Mouse (Mus musculus) cerebellum, adult 9-11 months (tissue): Measurements from ENCODE around the gene Elovl6.

ENCODE experiments used
- DNase-seq: peaks from one replicate; pipeline ENCODE4 v3.0.0; 2022

Elovl6 gene

GRCm38 (mm10) chr3:129532180-129532864, at the start of gene Elovl6:
Gene Elovl6 (plus strand): TSS chr3:129532355.
- DNase-seq = peak; percentile 90

- no peak for DNase-seq
Measured at GRCm38 (mm10) chr3:129488774-129489173, 43.4 kb upstream of the Elovl6 start.

GRCm38 (mm10) chr3:129494123-129494522, 38.0 kb upstream of the Elovl6 start:
- no peak for DNase-seq

- DNase-seq = no peak
Measured at GRCm38 (mm10) chr3:129494731-129495130, 37.4 kb upstream of the Elovl6 start.

- no peak for DNase-seq
Measured at GRCm38 (mm10) chr3:129503781-129504180, 28.4 kb upstream of the Elovl6 start.

- no peak for DNase-seq
Measured at GRCm38 (mm10) chr3:129504928-129505327, 27.2 kb upstream of the Elovl6 start.

GRCm38 (mm10) chr3:129507736-129508135, 24.4 kb upstream of the Elovl6 start:
- DNase-seq = no peak

GRCm38 (mm10) chr3:129508571-129508970, 23.6 kb upstream of the Elovl6 start:
- DNase-seq = no peak

GRCm38 (mm10) chr3:129509725-129510124, 22.4 kb upstream of the Elovl6 start:
- no peak for DNase-seq

GRCm38 (mm10) chr3:129515863-129516436, 16.2 kb upstream of the Elovl6 start:
- peak; percentile 56 for DNase-seq

- DNase-seq = no peak
Measured at GRCm38 (mm10) chr3:129520499-129520898, 11.7 kb upstream of the Elovl6 start.

GRCm38 (mm10) chr3:129523456-129524143, 8.6 kb upstream of the Elovl6 start:
- no peak for DNase-seq

GRCm38 (mm10) chr3:129527046-129527445, 5.1 kb upstream of the Elovl6 start:
- DNase-seq = no peak

- DNase-seq = no peak
Measured at GRCm38 (mm10) chr3:129529311-129529710, 2.8 kb upstream of the Elovl6 start.

GRCm38 (mm10) chr3:129530461-129530860, 1.7 kb upstream of the Elovl6 start:
- no peak for DNase-seq

- DNase-seq = peak; percentile 64
Measured at GRCm38 (mm10) chr3:129532865-129533742, 949 bp downstream of the Elovl6 start.

GRCm38 (mm10) chr3:129533743-129534530, 1.8 kb downstream of the Elovl6 start:
- peak; percentile 72 for DNase-seq

GRCm38 (mm10) chr3:129535444-129535843, 3.3 kb downstream of the Elovl6 start:
- DNase-seq = no peak

- peak; percentile 97 for DNase-seq
Measured at GRCm38 (mm10) chr3:129536109-129536508, 4.0 kb downstream of the Elovl6 start.

- DNase-seq = no peak
Measured at GRCm38 (mm10) chr3:129537954-129538353, 5.8 kb downstream of the Elovl6 start.

GRCm38 (mm10) chr3:129540882-129541281, 8.7 kb downstream of the Elovl6 start:
- no peak for DNase-seq

- no peak for DNase-seq
Measured at GRCm38 (mm10) chr3:129541456-129541855, 9.3 kb downstream of the Elovl6 start.
